Mouse (Mus musculus) neural tube, embryonic 12.5 days (tissue): Measurements from ENCODE around the gene Ift74. TPM values are rescaled to one million over a fixed set of nuclear protein-coding genes. Genes with fewer than 3 reads are reported as not detected.

Source experiments
- ATAC-seq: fragments of 200-750 bp; cut with Nextera tagmentation; 2 replicates; pipeline ENCODE4 v1.8.0; 2017; ENCODE audit warnings: low read depth, mild to moderate bottlenecking, moderate TSS enrichment, moderate library complexity; ENCODE audit not compliant: low FRiP score
- H3K27ac ChIP-seq: fragments of 300-500 bp; sonication (generic); 2 replicates; pipeline ENCODE4 v1.5.1; 2016
- H3K27me3 ChIP-seq: fragments of 300-500 bp; sonication (generic); replicated peaks from 2 replicates; pipeline ENCODE4 v1.6.1; 2016; ENCODE audit warnings: mild to moderate bottlenecking
- H3K36me3 ChIP-seq: fragments of 300-500 bp; sonication (generic); 2 replicates; pipeline ENCODE4 v1.6.1; 2016; ENCODE audit warnings: mild to moderate bottlenecking
- H3K4me1 ChIP-seq: fragments of 300-500 bp; sonication (generic); 2 replicates; pipeline ENCODE4 v1.6.1; 2016
- H3K4me2 ChIP-seq: fragments of 300-500 bp; sonication (generic); replicated peaks from 2 replicates; pipeline ENCODE4 v1.6.1; 2016; ENCODE audit warnings: mild to moderate bottlenecking
- H3K4me3 ChIP-seq: fragments of 300-500 bp; sonication (generic); 2 replicates; pipeline ENCODE4 v1.5.1; 2016
- H3K9ac ChIP-seq: fragments of 300-500 bp; sonication (generic); 2 replicates; pipeline ENCODE4 v1.6.1; 2016; ENCODE audit warnings: mild to moderate bottlenecking
- H3K9me3 ChIP-seq: fragments of 300-500 bp; sonication (generic); 2 replicates; pipeline ENCODE4 v1.6.1; 2016; ENCODE audit warnings: mild to moderate bottlenecking
- WGBS: fragments of 180-500 bp; shearing (Covaris S2); methylation state at CpG from one replicate; pipeline ENCODE4 v1.1.7; 2016; 5-methylcytosine and 5-hydroxymethylcytosine counted together
- polyA plus RNA-seq: library from polyadenylated mRNA; unstranded; fragments of >200 nt; fragmentation: Nextera tagmentation; extraction: Ambion mirVana; gene quantifications from 2 replicates; pipeline ENCODE4 v1.2.1, GENCODE M21; 2016

Ift74 gene
- 44.2 and 47.8 TPM in 2 replicates for polyA plus RNA-seq

DNA sequence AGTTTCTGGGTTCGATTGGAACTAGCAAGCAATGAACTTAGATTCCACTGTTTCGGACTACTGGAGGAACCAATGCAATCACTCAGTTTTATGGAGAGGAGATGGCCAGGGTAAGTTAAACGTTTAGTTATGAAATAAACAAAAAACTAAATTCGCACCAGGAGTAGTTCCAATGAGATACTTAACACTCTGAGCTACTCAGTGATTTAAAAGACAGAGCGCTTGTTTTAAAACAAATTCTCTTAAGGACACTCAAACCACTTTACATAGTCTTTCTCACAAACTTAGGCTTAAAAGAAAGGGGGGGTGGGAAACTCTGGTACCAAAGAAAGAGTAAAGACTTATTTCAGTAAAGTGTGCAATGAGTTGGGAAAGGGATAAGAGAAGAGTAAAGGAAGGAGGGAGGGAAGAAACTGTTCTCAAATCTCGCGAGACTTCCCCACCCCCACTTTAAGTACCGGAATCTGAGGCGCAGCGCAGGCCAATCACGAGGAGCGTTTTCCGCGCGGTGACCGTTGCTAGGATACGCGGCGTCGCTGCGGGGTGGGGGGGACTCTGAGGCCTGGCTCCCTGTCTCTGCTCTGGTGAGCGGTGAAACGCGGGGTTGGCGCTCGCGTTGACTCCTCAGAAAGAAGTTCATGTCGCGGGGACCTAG, at the start of gene Ift74:
Gene Ift74, plus strand, starts transcription at position 520 of the 655 bp plus-strand sequence.
- Histone ChIP-seq H3K4me3 (peak within 1 kb of the TSS; percentile 54), H3K27me3 (no peaks in the 10 kb centered on the region), H3K27ac (0 out of 2 replicates have a peak within 1 kb of the TSS, but pooled peaks have one; percentile 37), H3K9me3 (no peaks in the 10 kb centered on the region), H3K4me1 (peaks cover 10% of the 10 kb centered on the region), H3K36me3 (no peaks in the 10 kb centered on the region), H3K9ac (peak within 1 kb of the TSS; percentile 67), H3K4me2 (peak within 1 kb of the TSS; percentile 61)
- ATAC-seq, result peak; percentile 100
- WGBS, result 3% methylated on average over 29 of the region's 29 CpGs

GRCm38 (mm10) chr4:94572677-94573076, 41.6 kb upstream of the Ift74 start:
- Histone ChIP-seq H3K9ac (no peak overlapping the region), H3K36me3 (peaks cover 32% of the 10 kb centered on the region), H3K9me3 (no peaks in the 10 kb centered on the region), H3K27me3 (no peaks in the 10 kb centered on the region), H3K4me1 (no peaks in the 10 kb centered on the region), H3K27ac (no peak overlapping the region), H3K4me2 (no peak overlapping the region), H3K4me3 (no peak overlapping the region)
- no peak for ATAC-seq
- WGBS, result 94% methylated on average over 4 of the region's 4 CpGs

- H3K27me3 ChIP-seq, result no peaks in the 10 kb centered on the region
- H3K9me3 ChIP-seq, result no peaks in the 10 kb centered on the region
- H3K4me3 ChIP-seq, result no peak overlapping the region
- H3K27ac ChIP-seq, result no peak overlapping the region
- H3K4me1 ChIP-seq, result peaks cover 3% of the 10 kb centered on the region; the same call in 1 of the 2 replicates
- no peak overlapping the region for H3K9ac ChIP-seq
- WGBS, result 90% methylated on average over 4 of the region's 4 CpGs
- no peak overlapping the region for H3K4me2 ChIP-seq
- no peak for ATAC-seq
- H3K36me3 ChIP-seq, result no peaks in the 10 kb centered on the region
Observed at GRCm38 (mm10) chr4:94591765-94592381, 22.4 kb upstream of the Ift74 start.

DNA sequence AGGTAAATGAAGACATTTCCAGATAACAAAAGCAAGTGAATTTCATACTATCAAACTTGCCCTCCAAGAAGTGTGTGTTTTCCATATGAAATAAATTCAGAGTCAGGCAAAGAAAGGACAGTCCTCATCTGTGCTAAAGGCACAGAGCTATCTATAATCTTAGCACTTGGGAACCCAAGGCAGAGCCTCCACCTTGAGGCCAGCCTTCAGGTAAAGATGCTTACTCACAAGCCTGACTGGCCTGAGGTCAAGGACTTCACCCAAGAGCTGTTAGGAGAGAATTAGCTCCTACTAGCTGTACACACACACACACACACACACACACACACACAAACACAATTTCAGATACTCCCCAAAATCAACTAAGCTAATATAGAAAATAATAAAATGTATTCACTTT, 21.6 kb upstream of the Ift74 start:
- Histone ChIP-seq H3K36me3 (no peaks in the 10 kb centered on the region), H3K9me3 (no peaks in the 10 kb centered on the region), H3K4me3 (no peak overlapping the region), H3K27me3 (no peaks in the 10 kb centered on the region), H3K4me2 (no peak overlapping the region), H3K4me1 (peaks cover 3% of the 10 kb centered on the region; the same call in 1 of the 2 replicates), H3K27ac (no peak overlapping the region), H3K9ac (no peak overlapping the region)
- ATAC-seq, result no peak

DNA sequence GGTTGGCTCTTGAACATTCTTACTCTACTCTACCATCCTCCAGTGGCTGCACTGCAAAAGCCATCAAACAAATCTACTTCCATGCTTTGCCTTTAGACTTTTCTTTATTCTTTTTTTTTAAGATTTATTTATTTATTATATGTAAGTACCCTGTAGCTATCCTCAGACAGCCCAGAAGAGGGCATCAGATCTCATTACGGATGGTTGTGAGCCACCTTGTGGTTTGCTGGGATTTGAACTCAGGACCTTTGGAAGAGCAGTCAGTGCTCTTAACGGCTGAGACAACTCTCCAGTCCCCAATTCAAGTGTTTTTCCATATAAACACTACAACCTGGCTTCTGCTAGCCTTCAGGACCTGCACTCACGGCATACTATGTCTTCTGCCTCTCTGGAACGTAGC, 12.9 kb upstream of the Ift74 start:
- Histone ChIP-seq H3K4me3 (no peak overlapping the region), H3K9ac (no peak overlapping the region), H3K27me3 (no peaks in the 10 kb centered on the region), H3K4me1 (peaks cover 12% of the 10 kb centered on the region), H3K4me2 (peak overlapping the region; percentile 73), H3K9me3 (no peaks in the 10 kb centered on the region), H3K36me3 (no peaks in the 10 kb centered on the region), H3K27ac (no peak overlapping the region)
- ATAC-seq, result no peak
- 94% methylated on average over 4 of the region's 4 CpGs for WGBS

DNA sequence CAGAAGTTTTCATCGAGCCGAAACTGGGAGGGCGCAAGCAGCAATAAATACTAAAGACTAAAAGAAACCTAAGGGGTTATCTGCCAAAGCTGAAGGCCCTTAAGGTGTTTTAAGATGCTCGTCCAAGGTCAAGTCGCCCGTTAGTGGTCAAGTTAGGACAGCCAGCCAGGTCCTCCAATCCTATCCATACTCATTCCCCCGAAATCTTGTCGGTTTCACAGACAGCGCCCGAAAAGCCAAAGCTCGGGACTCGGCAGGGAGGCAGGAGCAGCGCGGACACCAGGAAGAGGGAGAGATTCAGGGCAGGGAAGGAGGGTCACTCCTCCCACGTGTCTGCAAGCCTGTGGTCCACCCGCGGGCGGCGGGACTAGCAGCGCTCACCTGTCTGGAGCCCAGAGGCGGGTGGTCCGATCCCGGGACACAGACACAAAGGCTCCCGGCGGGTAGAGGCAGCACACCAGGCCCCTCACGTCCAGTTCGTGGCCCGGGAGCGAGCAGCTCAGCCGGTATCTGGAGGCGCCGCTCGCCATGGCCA, 11.7 kb upstream of the Ift74 start:
- Histone ChIP-seq H3K9me3 (no peaks in the 10 kb centered on the region), H3K27ac (peak overlapping the region; percentile 90), H3K27me3 (no peaks in the 10 kb centered on the region), H3K4me2 (peak overlapping the region; percentile 73), H3K4me1 (peaks cover 12% of the 10 kb centered on the region), H3K36me3 (no peaks in the 10 kb centered on the region), H3K4me3 (peak overlapping the region; percentile 92), H3K9ac (peak overlapping the region; percentile 94)
- ATAC-seq, result peak; percentile 87
- WGBS, result 0% methylated on average over 33 of the region's 33 CpGs

DNA sequence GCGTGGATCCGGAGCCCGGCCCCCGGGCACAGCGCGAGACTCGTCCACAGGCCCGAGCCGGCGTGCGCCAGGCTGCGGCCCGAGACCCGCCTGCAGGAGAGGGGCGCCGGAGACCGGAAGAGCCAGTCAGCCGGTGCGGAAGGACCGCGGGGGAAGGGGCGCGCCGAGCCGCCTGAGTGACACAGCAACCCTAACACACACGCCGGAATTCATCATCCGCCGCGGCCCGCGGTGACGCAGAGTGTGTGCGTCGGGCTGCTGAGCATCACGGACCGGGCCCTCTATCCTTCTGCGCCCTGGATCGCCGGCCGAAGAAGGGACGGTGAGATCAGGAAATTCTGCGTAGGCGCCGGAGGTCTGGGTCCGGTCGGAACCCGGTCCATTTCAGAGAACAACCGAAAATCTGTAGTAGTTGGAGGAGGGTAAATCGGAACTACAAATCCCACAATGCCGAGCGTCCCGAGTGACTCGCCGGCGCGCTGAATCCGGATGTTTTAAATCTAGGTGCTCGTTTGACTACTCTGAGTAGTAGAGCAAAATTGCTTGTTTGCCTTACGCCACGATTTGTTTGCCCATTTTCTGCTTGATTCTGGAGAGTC, 11.2 kb upstream of the Ift74 start, which contains the start of gene Plaa:
Gene Plaa, minus strand, starts transcription at position 214 of the 599 bp plus-strand sequence.
- ATAC-seq, result peak; percentile 99
- Histone ChIP-seq H3K27me3 (no peaks in the 10 kb centered on the region), H3K4me1 (peaks cover 12% of the 10 kb centered on the region), H3K9me3 (no peaks in the 10 kb centered on the region), H3K27ac (peak within 1 kb of the TSS; percentile 90), H3K4me3 (peak within 1 kb of the TSS; percentile 92), H3K9ac (peak within 1 kb of the TSS; percentile 94), H3K36me3 (no peaks in the 10 kb centered on the region), H3K4me2 (peak within 1 kb of the TSS; percentile 73)
- WGBS, result under 1% methylated on average over 61 of the region's 61 CpGs

- no peak for ATAC-seq
- Histone ChIP-seq H3K9ac (no peak overlapping the region), H3K36me3 (no peaks in the 10 kb centered on the region), H3K27me3 (no peaks in the 10 kb centered on the region), H3K4me1 (peaks cover 12% of the 10 kb centered on the region), H3K27ac (no peak overlapping the region), H3K4me3 (no peak overlapping the region), H3K4me2 (peak overlapping the region; percentile 73), H3K9me3 (no peaks in the 10 kb centered on the region)
- WGBS, result 85% methylated on average over 2 of the region's 2 CpGs
Observed at GRCm38 (mm10) chr4:94604452-94605019, 9.8 kb upstream of the Ift74 start.

DNA sequence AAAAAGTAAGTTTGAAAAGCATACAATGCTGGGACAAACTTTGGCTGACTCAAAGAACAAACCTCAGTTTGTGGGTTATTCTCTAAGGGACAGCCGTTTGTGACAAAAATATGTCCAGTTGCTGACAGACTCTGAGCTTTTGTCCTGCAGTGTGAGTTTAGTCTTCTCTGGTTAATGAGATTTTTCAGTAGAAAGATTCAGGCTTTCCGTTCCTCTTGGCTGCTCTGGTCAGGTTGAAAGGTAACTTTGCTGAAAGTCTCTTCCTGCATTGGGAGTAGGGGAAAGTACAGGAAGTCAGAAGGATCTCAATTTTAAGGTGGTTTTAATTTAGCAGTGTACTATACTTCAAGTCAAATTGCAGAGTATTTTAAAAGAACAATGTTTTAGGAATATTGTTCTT, 8.7 kb upstream of the Ift74 start:
- Histone ChIP-seq H3K9me3 (no peaks in the 10 kb centered on the region), H3K36me3 (no peaks in the 10 kb centered on the region), H3K4me2 (no peak overlapping the region), H3K4me3 (no peak overlapping the region), H3K9ac (no peak overlapping the region), H3K27me3 (no peaks in the 10 kb centered on the region), H3K27ac (no peak overlapping the region), H3K4me1 (peaks cover 12% of the 10 kb centered on the region)
- no peak for ATAC-seq
- 94% methylated on average over 2 of the region's 2 CpGs for WGBS

GRCm38 (mm10) chr4:94610339-94610738, 4.0 kb upstream of the Ift74 start:
- no peaks in the 10 kb centered on the region for H3K36me3 ChIP-seq
- H3K27ac ChIP-seq, result no peak overlapping the region
- no peak overlapping the region for H3K4me3 ChIP-seq
- ATAC-seq, result no peak
- H3K27me3 ChIP-seq, result no peaks in the 10 kb centered on the region
- H3K9me3 ChIP-seq, result no peaks in the 10 kb centered on the region
- WGBS, result 86% methylated on average over 3 of the region's 3 CpGs
- H3K4me1 ChIP-seq, result peaks cover 4% of the 10 kb centered on the region
- no peak overlapping the region for H3K9ac ChIP-seq
- H3K4me2 ChIP-seq, result no peak overlapping the region

DNA sequence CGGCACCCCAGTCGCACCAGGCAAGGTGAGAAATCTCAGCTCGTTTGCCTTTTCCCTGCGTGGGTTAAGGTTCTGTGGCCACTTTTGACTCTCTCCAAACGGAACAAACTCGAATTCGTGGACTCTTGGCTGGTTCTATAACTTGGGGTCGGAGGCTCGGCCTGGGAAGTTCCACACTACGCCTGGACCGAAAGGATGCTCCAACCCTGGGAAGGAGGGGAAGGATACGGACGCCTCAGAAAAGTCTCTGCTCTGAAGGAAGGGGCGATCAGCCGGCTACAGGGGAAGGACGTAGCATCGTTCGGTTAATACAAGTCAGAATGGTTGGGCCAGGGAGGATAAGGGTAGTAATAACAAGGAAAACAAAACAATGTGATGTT, 326 bp downstream of the Ift74 start:
- Histone ChIP-seq H3K4me3 (peak overlapping the region; percentile 54), H3K27me3 (no peaks in the 10 kb centered on the region), H3K27ac (0 out of 2 replicates have a peak overlapping the region, but pooled peaks have one; percentile 37), H3K36me3 (no peaks in the 10 kb centered on the region), H3K4me2 (peak overlapping the region; percentile 61), H3K9me3 (no peaks in the 10 kb centered on the region), H3K9ac (peak overlapping the region; percentile 67), H3K4me1 (peaks cover 10% of the 10 kb centered on the region)
- peak; percentile 72 for ATAC-seq
- under 1% methylated on average over 18 of the region's 18 CpGs for WGBS

- Histone ChIP-seq H3K9ac (no peak overlapping the region), H3K9me3 (no peaks in the 10 kb centered on the region), H3K4me1 (peaks cover 9% of the 10 kb centered on the region), H3K4me2 (no peak overlapping the region), H3K27me3 (no peaks in the 10 kb centered on the region), H3K4me3 (no peak overlapping the region), H3K36me3 (no peaks in the 10 kb centered on the region), H3K27ac (no peak overlapping the region)
- 96% methylated on average over 2 of the region's 2 CpGs for WGBS
- ATAC-seq, result no peak
Observed at GRCm38 (mm10) chr4:94620077-94620476, 5.8 kb downstream of the Ift74 start.
